Comparison of ENCODE assay signal across 8 mouse cellular contexts in the genomic region with DNA sequence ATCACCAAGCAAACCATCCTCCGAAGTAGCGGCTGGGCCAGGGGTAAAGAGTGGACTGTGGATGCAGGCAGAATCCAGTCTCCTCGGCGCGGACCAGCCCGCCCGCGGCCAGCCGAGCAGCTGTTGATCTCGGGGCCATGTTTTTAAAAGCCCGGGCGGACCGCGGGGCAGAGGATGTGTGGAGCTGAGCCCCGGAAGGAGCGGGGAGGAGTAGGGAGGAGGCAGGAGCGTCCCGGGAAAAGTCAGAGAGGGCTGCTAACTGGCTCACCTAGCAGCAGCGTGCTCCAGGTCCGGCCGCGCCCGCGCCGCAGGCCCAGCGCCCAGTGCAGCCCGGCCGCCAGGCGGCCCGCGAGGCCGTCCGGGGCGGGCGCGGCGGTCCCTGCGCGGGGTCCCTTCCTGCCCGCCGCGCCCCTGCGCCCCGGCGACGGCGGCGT. TPM values are rescaled to one million over a fixed set of nuclear protein-coding genes. Genes with fewer than 3 reads are reported as not detected.
DNase-seq lines count a peak whose midpoint lies in the region; ATAC-seq and TF ChIP-seq lines count a peak whose summit lies in the region.

No protein-coding gene starts in this region.

- H3K4me2 ChIP-seq in kidney, embryonic 16.5 days (replicated peaks; ENCODE audit: low read depth, low read length), result peak overlapping the region; percentile 62
- H3K4me2 ChIP-seq in neural tube, embryonic 15.5 days, result peak overlapping the region; percentile 66

- ATAC-seq in kidney, embryonic 16.5 days (ENCODE audit: low FRiP score, low TSS enrichment), result peak; percentile 91
- ATAC-seq in neural tube, embryonic 15.5 days (ENCODE audit: low FRiP score), result peak; percentile 84

- peak overlapping the region; percentile 93; the same call in 1 of the 2 replicates for H3K27ac ChIP-seq in cortical plate, adult 2 months (ENCODE audit: insufficient read depth, low read length)
- peak overlapping the region; percentile 92 for H3K27ac ChIP-seq in kidney, embryonic 16.5 days (ENCODE audit: low read length)
- H3K27ac ChIP-seq in neural tube, embryonic 15.5 days (replicated peaks), result peak overlapping the region; percentile 82

- H3K36me3 ChIP-seq in kidney, embryonic 16.5 days (ENCODE audit: insufficient read depth, low read length), result no peaks in the 10 kb centered on the region
- no peaks in the 10 kb centered on the region for H3K36me3 ChIP-seq in neural tube, embryonic 15.5 days

- H3K4me1 ChIP-seq in cortical plate, adult 2 months (ENCODE audit: control insufficient read depth, insufficient read depth, low read length), result 0 out of 2 replicates have a peak, but pooled peaks cover 2% of the 10 kb centered on the region
- H3K4me1 ChIP-seq in kidney, embryonic 16.5 days (ENCODE audit: insufficient read depth, low read length), result peaks cover 25% of the 10 kb centered on the region; the same call in 1 of the 2 replicates
- peaks cover 2% of the 10 kb centered on the region for H3K4me1 ChIP-seq in lung, adult 2 months (ENCODE audit: control insufficient read depth, insufficient read depth, low read length)
- H3K4me1 ChIP-seq in neural tube, embryonic 15.5 days, result peaks cover 25% of the 10 kb centered on the region

- H3K4me3 ChIP-seq in cortical plate, adult 2 months (ENCODE audit: insufficient read depth, low read length), result peak overlapping the region; percentile 99
- H3K4me3 ChIP-seq in kidney, embryonic 16.5 days (ENCODE audit: low read length), result peak overlapping the region; percentile 82
- H3K4me3 ChIP-seq in lung, adult 2 months (replicated peaks; ENCODE audit: extremely low read depth, low read depth, low read length), result peak overlapping the region; percentile 75
- peak overlapping the region; percentile 75 for H3K4me3 ChIP-seq in neural tube, embryonic 15.5 days (replicated peaks)

- TF ChIP-seq POLR2A in cortical plate, adult 2 months (IDR thresholded peaks at IDR 0.05; ENCODE audit: extremely low read depth, insufficient read depth, low read length), result no peak
- TF ChIP-seq POLR2A in lung, adult 2 months (IDR thresholded peaks at IDR 0.05; ENCODE audit: borderline replicate concordance, extremely low read depth, low read depth, low read length), result no peak

- H3K27me3 ChIP-seq in kidney, embryonic 16.5 days (ENCODE audit: insufficient read depth, low read length), result no peaks in the 10 kb centered on the region
- no peaks in the 10 kb centered on the region for H3K27me3 ChIP-seq in neural tube, embryonic 15.5 days (replicated peaks)

- no peaks in the 10 kb centered on the region for H3K9me3 ChIP-seq in kidney, embryonic 16.5 days (ENCODE audit: low read length)
- H3K9me3 ChIP-seq in neural tube, embryonic 15.5 days (replicated peaks), result no peaks in the 10 kb centered on the region

- peak; percentile 51 for DNase-seq in cerebellum, adult 8-10 months
- DNase-seq in cerebellum, postnatal 25 days, result no peak
- peak; percentile 45 for DNase-seq in ES-CJ7 (ENCODE audit: low read depth, low spot score)
- DNase-seq in gastrocnemius, adult 8-10 months (ENCODE audit: low spot score in 2 of 2), result peak; percentile 18 to 36
- no peak for DNase-seq in lung, adult 2 months

- H3K9ac ChIP-seq in kidney, embryonic 16.5 days (replicated peaks; ENCODE audit: low read length), result peak overlapping the region; percentile 88
- H3K9ac ChIP-seq in neural tube, embryonic 15.5 days (replicated peaks), result peak overlapping the region; percentile 67

- WGBS in kidney, embryonic 16.5 days, result under 1% methylated on average over 45 of the region's 48 CpGs
- 6% methylated on average over 47 of the region's 48 CpGs for WGBS in lung, adult 2 months
- WGBS in neural tube, embryonic 15.5 days, result 1% methylated on average over 38 of the region's 48 CpGs

- no peak for TF ChIP-seq CTCF in cortical plate, adult 2 months (IDR thresholded peaks at IDR 0.05; ENCODE audit: extremely low read depth, insufficient read depth, low read length)
- no peak for TF ChIP-seq CTCF in lung, adult 2 months (IDR thresholded peaks at IDR 0.05; ENCODE audit: insufficient read depth, low read length)

RNA-seq across cellular contexts. Expression of gene Dpy19l1, which starts 0.4 kb away (rescaled TPM):
- polyA plus RNA-seq in cortical plate, adult 2 months (2012; rRNA removed), result 80.4 and 81.5 TPM in 2 replicates
- total RNA-seq in gastrocnemius, adult 8-10 months (2022), result 1 to 10 TPM; 2.7 to 3.5 (median 3.2) TPM
- polyA plus RNA-seq in kidney, embryonic 16.5 days (2015; fragmentation: Nextera tagmentation; extraction: Ambion mirVana), result 8.1 and 9.5 TPM in 2 replicates
- 5.9 and 8.4 TPM in 2 replicates for polyA plus RNA-seq in lung, adult 2 months (2012; rRNA removed)
- polyA plus RNA-seq in neural tube, embryonic 15.5 days (2015; fragmentation: Nextera tagmentation; extraction: Ambion mirVana), result 7.6 and 11.2 TPM in 2 replicates

Comparison
In these comparisons a context has a peak if more than half of its experiments do, and no peak if none do; other contexts are left out.
1. DNase-seq: peak in cerebellum, adult 8-10 months (single experiment), ES-CJ7 (single experiment) and gastrocnemius, adult 8-10 months (2 of 2); none in cerebellum, postnatal 25 days (0 of 2) and lung, adult 2 months (single experiment).
2. Peak in every context shown above with its lines, with median percentiles within 50 percentile points of each other: H3K27ac ChIP-seq and H3K4me3 ChIP-seq.